Mouse (Mus musculus) embryonic facial prominence, embryonic 10.5 days (tissue): ENCODE measurements around the gene Tnfaip3. TPM values are rescaled to one million over a fixed set of nuclear protein-coding genes. Genes with fewer than 3 reads are reported as not detected.

ENCODE experiments used
- DNase-seq: peaks from one replicate; pipeline ENCODE4 v3.0.0-alpha.2; 2017; ENCODE audit warnings: low spot score
- H3K27ac ChIP-seq: fragments of 300-500 bp; sonication (generic); replicated peaks from 2 replicates; pipeline ENCODE4 v1.5.1; 2016; ENCODE audit warnings: mild to moderate bottlenecking
- H3K27me3 ChIP-seq: fragments of 300-500 bp; sonication (generic); replicated peaks from 2 replicates; pipeline ENCODE4 v1.6.1; 2016; ENCODE audit warnings: low read depth, mild to moderate bottlenecking; ENCODE audit not compliant: poor library complexity, severe bottlenecking
- H3K36me3 ChIP-seq: fragments of 300-500 bp; sonication (generic); replicated peaks from 2 replicates; pipeline ENCODE4 v1.6.1; 2016; ENCODE audit warnings: mild to moderate bottlenecking, moderate library complexity
- H3K4me1 ChIP-seq: fragments of 300-500 bp; sonication (generic); 2 replicates; pipeline ENCODE4 v1.6.1; 2016
- H3K4me3 ChIP-seq: fragments of 300-500 bp; sonication (generic); 2 replicates; pipeline ENCODE4 v1.5.1; 2016; ENCODE audit warnings: mild to moderate bottlenecking, moderate library complexity
- H3K9me3 ChIP-seq: fragments of 300-500 bp; sonication (generic); 2 replicates; pipeline ENCODE4 v1.6.1; 2016; ENCODE audit warnings: mild to moderate bottlenecking
- WGBS: fragments of 180-500 bp; shearing (Covaris S2); methylation state at CpG from one replicate; pipeline ENCODE4 v1.1.7; 2016; 5-methylcytosine and 5-hydroxymethylcytosine counted together
- polyA plus RNA-seq: library from polyadenylated mRNA; unstranded; fragments of >200 nt; fragmentation: Nextera tagmentation; extraction: Ambion mirVana; gene quantifications from 2 replicates; pipeline ENCODE4 v1.2.1, GENCODE M21; 2016

Gene Tnfaip3
- polyA plus RNA-seq: 1.4 and 1.6 TPM in 2 replicates

DNA sequence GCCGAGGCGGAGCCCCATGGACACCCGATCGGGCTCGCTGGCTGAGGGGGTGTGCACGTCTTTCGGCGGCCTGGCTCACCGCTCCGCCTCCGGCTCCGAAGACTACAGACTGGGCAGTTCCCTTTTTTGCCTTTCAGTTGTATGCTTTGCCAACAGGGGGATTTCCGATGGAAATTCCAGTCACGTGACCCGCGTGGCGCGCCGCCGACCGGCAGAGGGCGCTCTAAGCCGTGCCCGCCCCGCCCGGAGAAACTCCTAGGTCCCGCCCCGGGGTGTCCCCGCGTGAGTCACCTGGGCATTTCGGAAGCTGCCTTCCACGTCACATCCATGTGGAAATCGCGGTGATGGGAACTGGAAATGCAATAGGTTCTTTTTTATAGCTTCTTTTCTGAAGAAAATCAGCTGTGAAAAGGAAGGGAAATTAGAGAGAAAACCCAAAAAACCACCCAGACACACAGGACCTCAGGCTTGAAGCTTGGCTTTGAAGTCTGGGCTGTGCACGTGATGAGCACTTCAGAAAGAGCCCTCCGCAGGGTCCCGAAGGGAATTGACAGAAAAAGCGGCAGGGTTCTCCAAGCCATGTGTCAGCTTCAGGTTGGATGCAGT lies at the start of gene Tnfaip3:
TSS of gene Tnfaip3 (minus strand) at position 401 of the 606 bp plus-strand sequence.
- H3K27ac ChIP-seq: peak within 1 kb of the TSS; percentile 89
- H3K4me1 ChIP-seq: peaks cover 16% of the 10 kb centered on the region
- H3K36me3 ChIP-seq: no peaks in the 10 kb centered on the region
- peaks cover 22% of the 10 kb centered on the region; the same call in 1 of the 2 replicates for H3K27me3 ChIP-seq
- DNase-seq: peak; percentile 97
- under 1% methylated on average over 38 of the region's 38 CpGs for WGBS
- peak within 1 kb of the TSS; percentile 80 for H3K4me3 ChIP-seq
- H3K9me3 ChIP-seq: no peaks in the 10 kb centered on the region

DNA sequence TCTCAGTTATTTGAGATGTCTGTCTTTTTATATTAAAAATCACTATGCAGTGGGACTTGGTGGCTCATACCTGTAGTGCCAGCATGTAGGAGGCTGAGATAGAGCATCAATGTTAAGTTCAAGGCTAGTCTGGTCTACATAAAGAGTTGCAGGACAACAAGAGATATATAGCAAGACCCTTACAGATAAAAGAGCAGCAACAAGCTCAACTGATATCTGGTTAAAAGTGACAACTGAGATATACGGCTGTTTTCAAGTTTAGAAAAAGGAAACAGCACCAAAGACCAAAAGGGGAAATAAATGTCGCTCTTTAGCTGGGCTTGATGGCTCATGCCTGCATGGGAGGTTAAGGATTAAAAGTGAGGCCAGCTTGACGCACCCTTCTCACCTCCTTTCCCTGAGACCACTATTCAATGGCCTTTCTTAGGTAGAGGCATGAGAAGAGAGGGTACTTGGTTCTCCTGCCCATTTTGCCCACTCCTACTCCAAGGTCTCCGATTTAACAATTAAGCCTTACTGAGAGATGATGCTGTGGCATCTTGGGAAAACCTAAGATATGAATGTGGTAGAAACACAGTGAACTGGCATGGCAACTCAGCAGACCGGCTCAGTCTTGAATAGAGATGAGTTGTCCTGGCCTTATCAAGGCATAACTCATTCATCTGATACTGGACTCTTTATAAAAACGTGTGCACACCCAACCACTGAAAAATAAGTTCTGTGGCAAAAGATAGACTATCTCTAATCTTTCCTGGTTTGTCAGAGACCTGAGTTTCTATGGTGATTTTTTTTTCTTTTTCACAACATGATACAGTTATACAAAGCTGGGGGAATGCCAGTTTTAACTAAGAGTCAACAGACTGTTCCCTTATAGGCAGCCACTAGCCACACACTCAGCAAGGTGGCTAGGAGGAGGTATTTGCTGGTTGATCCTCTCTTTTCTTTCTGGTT lies 49.5 kb upstream of the Tnfaip3 start:
- DNase-seq: no peak
- Histone ChIP-seq H3K36me3 (no peaks in the 10 kb centered on the region), H3K27ac (no peak overlapping the region), H3K4me3 (no peak overlapping the region), H3K27me3 (no peaks in the 10 kb centered on the region), H3K9me3 (no peaks in the 10 kb centered on the region), H3K4me1 (peaks cover 9% of the 10 kb centered on the region)
- 80% methylated on average over 6 of the region's 6 CpGs for WGBS

- DNase-seq: no peak
- Histone ChIP-seq H3K9me3 (no peaks in the 10 kb centered on the region), H3K36me3 (no peaks in the 10 kb centered on the region), H3K4me3 (no peak overlapping the region), H3K4me1 (peaks cover 9% of the 10 kb centered on the region), H3K27me3 (no peaks in the 10 kb centered on the region), H3K27ac (no peak overlapping the region)
- 88% methylated on average over 1 of the region's 1 CpGs for WGBS
Measured at GRCm38 (mm10) chr10:19063670-19064069, 48.2 kb upstream of the Tnfaip3 start.

DNA sequence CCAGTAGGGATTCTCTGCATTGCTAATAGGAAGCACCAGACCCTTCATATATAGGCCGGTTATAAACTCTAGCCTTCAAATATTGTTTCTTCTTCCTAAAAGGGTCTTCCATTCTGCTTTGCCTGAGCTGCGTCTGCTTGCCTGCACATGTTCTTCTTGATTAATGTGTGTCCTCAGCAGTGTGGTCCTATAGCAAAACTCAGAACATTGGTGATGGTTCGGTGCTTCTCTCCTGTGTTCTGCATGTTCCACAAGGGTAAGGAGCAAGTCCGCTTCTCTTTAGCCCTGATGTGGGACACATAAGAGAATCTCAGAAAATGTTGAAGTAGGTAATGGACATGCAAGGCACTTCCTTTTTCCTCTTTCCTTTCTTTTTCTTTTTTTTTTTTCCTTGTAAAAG lies 47.8 kb upstream of the Tnfaip3 start:
- WGBS: 91% methylated on average over 4 of the region's 4 CpGs
- no peaks in the 10 kb centered on the region for H3K36me3 ChIP-seq
- H3K4me3 ChIP-seq: no peak overlapping the region
- no peak overlapping the region for H3K27ac ChIP-seq
- no peak for DNase-seq
- H3K27me3 ChIP-seq: no peaks in the 10 kb centered on the region
- no peaks in the 10 kb centered on the region for H3K9me3 ChIP-seq
- H3K4me1 ChIP-seq: peaks cover 9% of the 10 kb centered on the region

GRCm38 (mm10) chr10:19062098-19062905 lies 46.8 kb upstream of the Tnfaip3 start:
- WGBS: 62% methylated on average over 15 of the region's 15 CpGs
- DNase-seq: peak; percentile 10
- no peaks in the 10 kb centered on the region for H3K36me3 ChIP-seq

GRCm38 (mm10) chr10:19061201-19061600 lies 45.7 kb upstream of the Tnfaip3 start:
- 89% methylated on average over 3 of the region's 3 CpGs for WGBS
- peaks cover 9% of the 10 kb centered on the region for H3K4me1 ChIP-seq
- DNase-seq: no peak
- no peak overlapping the region for H3K27ac ChIP-seq
- no peaks in the 10 kb centered on the region for H3K27me3 ChIP-seq
- H3K9me3 ChIP-seq: no peaks in the 10 kb centered on the region
- no peak overlapping the region for H3K4me3 ChIP-seq
- no peaks in the 10 kb centered on the region for H3K36me3 ChIP-seq

More at GRCm38 (mm10) chr10:19062098-19062905, 46.8 kb upstream of the Tnfaip3 start:
- Histone ChIP-seq H3K4me1 (peaks cover 9% of the 10 kb centered on the region), H3K4me3 (no peak overlapping the region), H3K27ac (no peak overlapping the region), H3K27me3 (no peaks in the 10 kb centered on the region), H3K9me3 (no peaks in the 10 kb centered on the region)

- Histone ChIP-seq H3K27me3 (no peaks in the 10 kb centered on the region), H3K36me3 (no peaks in the 10 kb centered on the region), H3K27ac (no peak overlapping the region), H3K4me1 (no peaks in the 10 kb centered on the region), H3K4me3 (no peak overlapping the region), H3K9me3 (no peaks in the 10 kb centered on the region)
- 79% methylated on average over 1 of the region's 1 CpGs for WGBS
- DNase-seq: no peak
Measured at GRCm38 (mm10) chr10:19053524-19053923, 38.1 kb upstream of the Tnfaip3 start.

GRCm38 (mm10) chr10:19045986-19046385 lies 30.5 kb upstream of the Tnfaip3 start:
- WGBS: 61% methylated on average over 2 of the region's 2 CpGs
- Histone ChIP-seq H3K27ac (no peak overlapping the region), H3K4me1 (no peaks in the 10 kb centered on the region), H3K4me3 (no peak overlapping the region), H3K27me3 (no peaks in the 10 kb centered on the region), H3K36me3 (no peaks in the 10 kb centered on the region), H3K9me3 (no peaks in the 10 kb centered on the region)
- DNase-seq: no peak

GRCm38 (mm10) chr10:19044765-19045516 lies 29.5 kb upstream of the Tnfaip3 start:
- Histone ChIP-seq H3K36me3 (no peaks in the 10 kb centered on the region), H3K27ac (no peak overlapping the region), H3K4me1 (no peaks in the 10 kb centered on the region), H3K4me3 (no peak overlapping the region), H3K27me3 (no peaks in the 10 kb centered on the region), H3K9me3 (no peaks in the 10 kb centered on the region)
- no peak for DNase-seq
- 92% methylated on average over 9 of the region's 9 CpGs for WGBS

DNA sequence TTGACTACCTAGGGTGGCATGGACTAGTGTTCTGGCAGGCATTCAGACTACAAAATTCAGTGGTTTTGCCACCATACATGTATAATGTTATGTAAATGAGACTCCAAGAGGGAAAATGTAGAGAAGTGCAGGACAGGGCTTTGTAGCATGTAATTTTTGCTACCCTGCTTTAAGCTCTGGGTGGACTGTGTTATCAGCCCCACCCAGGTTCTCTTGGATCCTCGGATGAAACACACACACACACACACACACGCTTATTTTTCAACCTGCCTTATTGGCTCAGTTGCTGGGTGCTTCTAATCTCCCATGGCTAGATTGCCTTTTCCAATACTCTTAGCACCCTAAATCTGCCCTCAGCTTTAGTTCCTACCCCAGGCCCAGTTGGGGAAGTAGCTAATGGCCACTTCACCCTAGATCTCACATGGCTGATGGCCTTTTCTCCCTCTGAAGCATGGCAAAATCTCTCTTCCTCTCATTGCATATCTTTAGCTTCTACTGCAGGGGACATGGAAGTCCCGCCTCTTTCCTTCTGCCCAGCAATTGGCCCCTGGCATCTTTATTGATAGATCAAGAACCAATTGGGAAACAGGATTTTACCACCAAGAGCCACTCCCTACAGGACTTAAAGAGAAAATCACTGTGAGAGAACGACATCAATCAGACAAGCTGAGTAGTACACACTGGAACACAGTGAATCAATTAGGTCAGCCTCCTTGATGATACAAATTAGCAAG lies 28.2 kb upstream of the Tnfaip3 start:
- no peak overlapping the region for H3K27ac ChIP-seq
- H3K9me3 ChIP-seq: no peaks in the 10 kb centered on the region
- WGBS: 67% methylated on average over 4 of the region's 4 CpGs
- H3K27me3 ChIP-seq: no peaks in the 10 kb centered on the region
- H3K4me3 ChIP-seq: no peak overlapping the region
- no peaks in the 10 kb centered on the region for H3K36me3 ChIP-seq
- DNase-seq: no peak
- H3K4me1 ChIP-seq: no peaks in the 10 kb centered on the region

DNA sequence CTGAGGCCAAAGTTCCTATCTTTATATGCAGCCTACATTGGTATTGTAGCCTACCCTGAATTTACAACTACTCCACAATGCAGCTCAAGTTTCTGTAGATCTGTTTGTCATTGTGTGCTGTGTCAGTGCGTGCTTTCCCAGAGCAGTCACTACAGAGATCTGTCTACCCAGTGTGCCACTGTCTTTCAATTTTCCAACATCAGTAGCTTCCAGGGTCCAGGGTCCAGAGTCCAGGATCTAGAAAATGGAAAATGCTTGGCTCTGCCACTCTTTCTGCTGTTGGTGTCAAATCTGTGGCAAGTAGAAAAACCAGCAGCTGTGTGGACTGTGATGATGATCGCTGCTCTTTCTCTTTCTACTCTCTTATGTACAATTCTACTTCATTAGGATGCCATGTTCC lies 24.7 kb upstream of the Tnfaip3 start:
- no peaks in the 10 kb centered on the region for H3K27me3 ChIP-seq
- no peak for DNase-seq
- 87% methylated on average over 2 of the region's 2 CpGs for WGBS
- no peaks in the 10 kb centered on the region for H3K4me1 ChIP-seq
- H3K27ac ChIP-seq: no peak overlapping the region
- no peaks in the 10 kb centered on the region for H3K36me3 ChIP-seq
- no peaks in the 10 kb centered on the region for H3K9me3 ChIP-seq
- no peak overlapping the region for H3K4me3 ChIP-seq
